Mouse (Mus musculus) left cerebral cortex, postnatal 10 days (tissue): ENCODE results near the gene Gm49450. TPM values are rescaled to one million over a fixed set of nuclear protein-coding genes. Genes with fewer than 3 reads are reported as not detected.

Experiments
- DNase-seq, 2 experiments: peaks; one replicate each; pipeline ENCODE4 v3.0.0; 2021 to 2022; ENCODE audit warnings: low spot score in 2 of 2, mixed read lengths in 1 of 2; ENCODE audit errors: extremely low spot score in 1 of 2
- intact Hi-C: fragments of 180-260 bp; cut with DNase I; formaldehyde crosslinking; loops from one replicate; pipeline ENCODE4 v1.15.1; 2025
- total RNA-seq, 2 experiments: library from RNA; stranded (reverse); gene quantifications; 2 replicates each; pipeline ENCODE4 v1.2.3; 2021

Gm49450 gene
- not detected for total RNA-seq

DNA sequence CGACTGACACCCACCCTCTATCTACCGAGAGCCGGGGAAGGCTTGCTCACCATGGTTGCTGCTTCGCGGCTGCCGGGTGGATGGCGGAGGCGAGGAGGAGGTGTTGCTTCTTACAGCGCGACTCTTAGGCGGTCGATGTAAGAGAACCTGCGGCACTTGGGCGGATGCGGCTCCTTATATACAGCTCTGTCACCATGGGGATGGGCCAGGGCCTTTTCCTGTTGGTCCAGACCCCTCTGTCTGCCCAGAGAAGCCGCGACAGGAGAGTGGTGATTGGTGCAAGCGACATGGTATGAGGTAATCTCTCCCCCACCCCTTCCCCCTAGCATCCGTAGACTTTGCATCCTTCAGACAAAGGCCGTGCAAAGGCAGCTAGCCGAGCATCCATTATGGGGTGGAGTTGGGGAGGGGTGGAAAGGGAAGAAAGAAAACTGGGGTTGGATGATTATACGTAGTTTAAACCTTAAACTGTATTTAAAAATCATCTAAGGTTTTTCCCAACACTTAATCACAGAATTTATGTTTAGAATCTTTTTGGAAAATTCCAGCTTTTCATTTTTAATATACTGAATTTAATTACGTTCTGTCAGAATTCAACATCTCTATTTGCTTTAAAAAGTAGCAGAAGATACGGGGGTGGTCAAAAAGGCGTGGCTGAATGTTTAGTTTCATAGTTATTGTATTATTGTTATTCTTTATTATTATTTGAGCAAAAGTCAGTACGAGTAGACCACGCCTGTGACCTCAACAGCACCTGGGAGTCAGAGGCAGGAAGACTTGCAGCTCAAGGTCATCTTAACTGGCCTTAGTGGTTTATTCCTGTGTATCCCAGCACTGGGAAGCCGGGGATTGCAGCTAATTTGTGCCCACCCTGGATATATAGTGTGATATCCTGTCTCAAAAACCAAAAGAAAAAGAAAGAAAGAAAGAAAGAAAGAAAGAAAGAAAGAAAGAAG is at the start of gene Gm49450, which contains the start of gene Tuba1a:
Gene Gm49450 (minus strand): TSS at position 151 of the 956 bp plus-strand sequence.
Gene Tuba1a (minus strand): TSS at position 303 of the 956 bp plus-strand sequence.
- intact Hi-C loops: loop anchor here (1.0 to 2.0 kb wide), 4 partner anchors 17 to 39 kb away; partner anchors contain the start of gene Tuba1b
- DNase-seq: peak; percentile 96 to 97

DNA sequence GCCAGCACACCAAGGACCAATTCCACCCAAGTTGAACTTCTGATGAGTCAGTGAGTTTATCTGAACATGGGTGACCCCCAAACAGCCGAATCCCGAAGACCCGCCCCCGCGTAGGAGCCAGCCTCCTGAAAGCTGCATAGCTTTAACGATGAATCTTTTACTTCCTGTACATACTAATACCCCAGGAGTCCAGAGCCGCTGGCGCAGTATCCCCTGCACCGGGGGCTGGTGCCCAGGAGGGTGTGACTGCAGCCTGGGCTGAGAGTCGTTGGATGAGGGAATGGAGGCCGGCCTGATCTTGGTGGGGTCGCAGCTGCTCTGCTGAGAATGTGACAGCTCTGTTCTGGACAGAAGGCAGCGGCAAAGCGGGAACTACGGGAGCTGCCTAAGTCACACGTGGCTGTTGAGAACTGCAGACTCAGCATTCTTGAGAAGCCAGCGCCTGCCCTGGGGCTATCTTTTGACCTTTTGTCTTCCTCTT is 48.1 kb upstream of the Gm49450 start:
- peak in 1 of 2 experiments; percentile 60 for DNase-seq
- intact Hi-C loops: no loop called here

DNA sequence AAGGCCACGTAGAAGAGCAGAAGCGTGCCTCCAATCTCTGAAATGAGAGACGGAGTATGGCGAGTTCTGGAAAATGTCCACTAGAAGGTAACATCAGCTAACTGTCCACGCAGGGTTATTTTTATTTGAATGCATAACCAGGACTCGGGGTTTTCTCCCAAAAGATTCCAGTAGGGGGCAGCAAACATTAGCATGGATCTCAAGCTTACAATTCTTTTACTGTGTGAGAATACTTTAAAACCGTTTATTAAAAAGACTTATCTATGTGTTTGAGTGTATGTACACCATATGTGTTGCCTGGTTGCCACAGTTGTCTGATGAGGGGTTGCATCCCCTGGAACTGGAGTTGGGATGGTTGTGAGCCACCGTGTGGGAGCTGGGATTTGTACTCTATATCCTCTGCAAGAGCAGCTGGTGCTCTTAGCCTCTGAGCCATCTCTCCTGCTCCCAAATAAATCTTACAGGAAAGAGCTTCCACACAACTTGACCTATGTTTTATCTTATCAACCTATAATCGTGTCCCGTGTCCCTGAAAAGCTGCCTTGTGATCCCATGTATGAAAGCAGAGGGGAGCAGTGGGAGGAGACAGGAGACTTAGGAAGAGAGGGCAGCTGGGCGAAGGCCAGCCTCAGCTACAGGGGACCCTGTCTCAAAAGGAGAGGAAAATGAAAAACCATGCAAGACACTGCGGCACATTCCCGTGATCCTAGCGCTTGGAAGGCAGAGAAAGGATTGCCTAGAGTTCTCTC is 47.4 kb upstream of the Gm49450 start:
- DNase-seq: peak in 1 of 2 experiments; percentile 51
- intact Hi-C loops: no loop called here

DNA sequence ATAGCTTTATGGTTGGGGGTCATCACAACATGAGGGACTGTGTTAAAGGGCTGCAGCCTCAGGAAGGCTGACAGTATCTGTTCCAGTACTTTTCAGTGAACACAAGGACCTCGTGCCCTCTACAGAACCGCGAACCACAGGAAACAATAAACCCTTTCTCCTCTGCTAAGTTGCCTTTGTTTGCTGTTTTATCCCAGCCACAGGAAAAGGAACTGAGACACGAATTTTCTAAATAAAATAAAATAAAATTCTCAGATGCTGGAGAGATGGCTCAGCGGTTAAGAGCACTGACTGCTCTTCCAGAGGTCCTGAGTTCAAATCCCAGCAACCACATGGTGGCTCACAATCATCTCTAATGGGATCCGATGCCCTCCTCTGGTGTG is 45.4 kb upstream of the Gm49450 start:
- intact Hi-C loops: loop anchor here (5.0 kb wide), 1 partner anchor 106 kb away; the partner anchor contains the start of gene Rhebl1
- peak in 1 of 2 experiments; percentile 11 for DNase-seq

DNA sequence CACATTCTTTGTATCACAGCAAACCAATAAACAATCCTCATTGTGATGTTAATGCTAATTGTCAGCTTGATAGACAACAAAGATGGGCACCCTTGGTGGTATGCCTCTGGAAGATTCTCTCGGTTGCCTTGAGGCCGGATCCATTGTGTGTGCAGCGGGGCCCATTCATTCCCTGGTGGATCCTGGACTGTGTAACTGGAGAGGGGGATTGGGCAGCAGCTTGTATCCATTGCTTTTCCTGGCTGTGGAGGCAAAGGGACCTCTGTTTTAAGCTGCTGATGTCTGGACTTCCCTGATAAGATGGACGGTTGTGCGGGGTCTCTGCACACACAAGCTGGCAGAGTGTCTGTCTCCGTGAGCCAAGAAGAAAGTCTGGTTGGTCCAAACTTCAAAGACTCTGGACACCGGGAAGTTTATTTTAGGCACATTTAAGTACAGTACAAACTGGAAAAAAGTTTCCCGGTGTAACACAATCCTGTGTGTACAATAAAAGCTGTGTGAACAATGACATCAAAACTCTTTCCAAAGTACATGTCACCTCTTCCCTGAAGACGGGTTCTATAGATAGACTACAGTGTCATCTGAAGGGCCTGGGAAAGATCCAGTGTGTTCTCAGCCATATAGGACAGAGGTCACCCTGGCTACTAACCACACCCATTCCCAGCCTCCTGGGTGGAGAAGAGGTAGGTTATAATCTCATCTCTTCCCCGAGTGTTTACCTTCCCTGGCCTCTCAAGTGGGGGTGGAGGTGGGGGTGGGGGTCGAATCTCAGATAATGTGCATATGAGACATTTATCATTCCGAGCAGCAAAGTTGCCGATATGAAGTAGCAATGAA is 44.8 kb upstream of the Gm49450 start:
- DNase-seq: peak in 1 of 2 experiments; percentile 17
- intact Hi-C loops: loop anchor here (5.0 kb wide), 1 partner anchor 106 kb away; the partner anchor contains the start of gene Rhebl1

DNA sequence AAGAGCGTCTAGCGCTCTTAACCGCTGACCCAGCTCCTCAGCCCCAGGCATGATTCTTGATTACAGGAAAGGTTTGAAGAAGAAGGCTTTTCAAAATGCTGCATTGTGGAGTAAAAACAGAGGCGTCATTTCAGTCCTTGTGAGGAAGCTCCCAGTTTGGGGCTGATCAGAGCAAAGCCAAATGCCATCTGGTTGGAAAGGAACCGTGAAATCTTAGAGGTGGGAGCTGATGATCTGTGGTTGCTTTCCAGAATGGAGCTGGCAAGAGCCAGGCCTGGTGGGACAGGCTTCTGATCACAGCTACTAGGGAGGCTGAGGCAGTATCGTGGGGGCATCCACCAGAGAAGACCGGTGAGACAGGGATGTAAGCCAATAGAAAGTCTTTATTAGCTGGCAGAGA is 43.5 kb upstream of the Gm49450 start:
- no peak for DNase-seq
- intact Hi-C loops: loop anchor here (5.0 kb wide), 1 partner anchor 105 kb away; the partner anchor contains the start of gene Rhebl1

DNA sequence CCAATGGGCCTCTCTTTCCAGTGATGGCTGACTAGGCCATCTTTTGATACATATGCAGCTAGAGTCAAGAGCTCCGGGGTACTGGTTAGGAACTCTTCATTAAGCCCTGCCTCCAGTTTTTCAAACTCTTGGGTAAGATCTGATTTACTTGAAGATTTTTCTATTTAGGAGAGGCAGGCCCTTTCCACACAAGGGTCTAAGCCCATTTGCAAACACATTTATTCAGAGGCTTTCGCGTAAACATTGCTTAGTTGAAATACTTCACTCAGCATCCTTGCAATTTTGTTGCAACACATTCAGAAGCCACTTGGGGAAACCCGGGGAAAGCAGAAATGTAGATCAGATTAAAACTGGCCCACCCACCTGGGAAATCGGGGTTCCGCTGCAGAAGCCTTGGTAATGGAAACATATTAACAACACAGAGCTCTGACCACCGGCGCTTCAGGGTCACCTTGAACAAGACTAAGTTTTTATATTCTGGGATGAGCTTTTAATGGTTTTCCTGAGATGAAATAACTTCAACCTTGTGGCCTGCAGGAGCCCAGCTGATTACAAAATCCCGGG is 41.7 kb upstream of the Gm49450 start:
- no peak for DNase-seq

DNA sequence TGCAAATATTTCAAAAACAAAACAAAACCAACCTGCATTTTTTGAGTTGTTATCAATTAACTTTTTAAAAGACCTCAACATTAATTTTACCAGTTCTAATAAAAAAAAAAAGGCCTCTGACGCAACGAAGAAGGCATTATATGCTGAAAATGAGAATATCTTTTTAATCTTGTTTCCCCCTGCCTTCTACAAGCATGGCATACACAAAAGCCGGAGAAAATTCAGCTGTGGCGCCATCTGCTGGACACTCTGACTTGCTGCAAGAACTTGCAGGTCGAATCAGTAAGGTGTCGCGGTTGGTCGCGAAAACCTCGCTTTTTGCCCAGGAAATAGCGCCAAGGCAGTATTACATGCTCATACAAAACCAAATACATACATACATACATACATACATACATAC is 40.5 kb upstream of the Gm49450 start:
- intact Hi-C loops: no loop called here

More for the DNA sequence above, 41.7 kb upstream of the Gm49450 start:
- intact Hi-C loops: loop anchor here (5.0 kb wide), 1 partner anchor 103 kb away; the partner anchor contains the start of gene Rhebl1

DNA sequence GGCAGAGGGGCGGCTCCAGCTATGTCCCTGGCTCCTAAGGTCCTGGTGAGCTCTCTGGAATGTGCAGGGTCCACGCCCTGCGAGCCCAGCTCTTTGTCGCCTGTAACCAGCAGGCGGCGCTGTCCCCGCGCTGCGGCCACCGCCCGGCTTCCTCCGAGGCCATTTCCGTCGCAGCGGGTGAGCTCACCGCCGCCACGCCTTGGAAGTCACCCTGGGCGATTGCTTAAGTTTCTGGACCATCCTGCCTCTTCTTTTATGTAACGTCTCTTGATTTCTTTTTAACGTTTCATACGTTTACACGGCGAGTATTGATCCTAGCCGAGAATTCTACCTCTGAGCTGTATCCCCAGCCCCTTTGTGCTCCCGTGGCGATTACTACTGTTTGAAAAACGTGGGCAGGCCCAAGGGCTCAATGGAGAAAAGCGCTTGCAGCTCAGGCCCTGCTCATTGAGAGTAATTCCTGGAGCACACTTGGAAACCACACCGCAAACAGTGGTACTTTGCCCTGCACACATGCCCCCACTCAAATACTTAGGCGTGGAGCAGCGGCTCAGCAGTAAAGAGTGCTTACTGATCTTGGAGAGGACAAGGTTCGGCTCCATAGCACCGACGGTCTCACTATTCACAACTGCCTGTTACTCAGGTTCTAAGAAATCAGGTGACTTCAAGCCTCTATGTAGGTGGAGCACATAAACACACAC is 39.9 kb upstream of the Gm49450 start:
- intact Hi-C loops: no loop called here
- peak; percentile 91 to 96 for DNase-seq

More for the DNA sequence above, 40.5 kb upstream of the Gm49450 start:
- DNase-seq: peak; percentile 87 to 91

DNA sequence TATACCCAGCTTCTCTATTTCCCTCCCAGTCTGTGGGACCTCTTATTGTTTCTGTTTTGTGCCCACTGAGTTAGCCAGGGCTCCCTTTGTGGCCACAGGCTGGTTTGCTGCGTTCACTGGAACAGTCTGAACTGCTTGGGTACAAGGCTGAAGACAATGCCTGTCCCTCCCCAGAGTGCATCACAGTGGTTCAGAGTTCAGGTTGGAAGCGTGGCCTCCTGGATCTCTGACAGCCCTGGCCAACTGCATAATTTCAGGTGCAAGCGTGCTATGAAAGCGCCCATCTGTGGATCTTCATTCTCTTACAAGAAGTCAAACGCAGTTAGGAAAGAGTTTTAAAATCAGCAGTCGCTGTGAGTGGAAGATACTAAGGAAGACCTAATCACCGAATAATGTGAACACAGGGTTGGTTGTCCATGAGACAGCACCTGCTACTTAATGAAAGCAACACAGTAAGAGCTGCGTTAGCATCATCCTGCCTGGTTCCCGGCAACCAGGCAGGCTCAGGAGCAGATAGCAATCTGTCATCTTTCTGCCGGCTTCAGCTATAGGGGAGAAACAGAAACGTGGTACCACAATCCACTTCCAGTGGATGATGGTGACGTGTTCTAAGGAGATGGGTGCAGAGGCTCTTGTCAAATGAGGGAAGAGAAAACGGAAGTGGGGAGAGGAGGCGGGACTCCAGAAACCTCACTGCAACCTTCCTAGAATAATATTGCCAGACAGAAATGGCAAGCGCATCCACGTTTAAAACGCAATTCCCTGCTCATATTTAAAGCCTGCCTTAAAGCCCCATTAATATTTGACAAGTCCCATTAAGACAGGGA is 38.9 kb upstream of the Gm49450 start:
- intact Hi-C loops: loop anchor here (1.0 kb wide), 2 partner anchors 39 to 58 kb away; partner anchors contain the start of genes Gm49450, Tuba1a and Tuba1b
- peak; percentile 62 to 87 for DNase-seq

DNA sequence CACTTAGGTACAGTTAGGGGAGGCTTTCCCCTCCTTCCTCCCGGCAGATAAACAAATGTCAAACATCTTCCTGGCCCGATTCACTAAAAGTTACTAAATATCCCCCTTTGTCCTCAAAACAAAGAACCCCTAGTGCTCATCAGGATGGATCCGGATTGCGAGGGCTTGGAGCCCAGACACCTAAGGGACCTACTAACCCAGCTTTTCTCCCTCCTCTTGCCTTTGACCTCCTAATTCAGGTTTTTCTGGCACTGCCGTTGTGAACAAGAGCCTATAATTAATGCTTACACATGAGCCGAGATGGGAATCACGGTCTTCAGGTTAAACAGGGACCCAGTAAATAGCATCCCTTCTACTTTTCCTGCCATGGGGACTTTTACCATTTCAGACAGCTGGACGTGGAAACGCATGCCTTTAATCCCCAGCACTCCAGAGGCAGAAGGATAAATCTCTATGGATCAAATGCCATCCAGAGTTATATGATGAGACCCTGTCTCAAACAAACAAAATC is 38.2 kb upstream of the Gm49450 start:
- intact Hi-C loops: loop anchor here (1.0 kb wide), 2 partner anchors 38 to 57 kb away; partner anchors contain the start of genes Gm49450, Tuba1a and Tuba1b
- no peak for DNase-seq

DNA sequence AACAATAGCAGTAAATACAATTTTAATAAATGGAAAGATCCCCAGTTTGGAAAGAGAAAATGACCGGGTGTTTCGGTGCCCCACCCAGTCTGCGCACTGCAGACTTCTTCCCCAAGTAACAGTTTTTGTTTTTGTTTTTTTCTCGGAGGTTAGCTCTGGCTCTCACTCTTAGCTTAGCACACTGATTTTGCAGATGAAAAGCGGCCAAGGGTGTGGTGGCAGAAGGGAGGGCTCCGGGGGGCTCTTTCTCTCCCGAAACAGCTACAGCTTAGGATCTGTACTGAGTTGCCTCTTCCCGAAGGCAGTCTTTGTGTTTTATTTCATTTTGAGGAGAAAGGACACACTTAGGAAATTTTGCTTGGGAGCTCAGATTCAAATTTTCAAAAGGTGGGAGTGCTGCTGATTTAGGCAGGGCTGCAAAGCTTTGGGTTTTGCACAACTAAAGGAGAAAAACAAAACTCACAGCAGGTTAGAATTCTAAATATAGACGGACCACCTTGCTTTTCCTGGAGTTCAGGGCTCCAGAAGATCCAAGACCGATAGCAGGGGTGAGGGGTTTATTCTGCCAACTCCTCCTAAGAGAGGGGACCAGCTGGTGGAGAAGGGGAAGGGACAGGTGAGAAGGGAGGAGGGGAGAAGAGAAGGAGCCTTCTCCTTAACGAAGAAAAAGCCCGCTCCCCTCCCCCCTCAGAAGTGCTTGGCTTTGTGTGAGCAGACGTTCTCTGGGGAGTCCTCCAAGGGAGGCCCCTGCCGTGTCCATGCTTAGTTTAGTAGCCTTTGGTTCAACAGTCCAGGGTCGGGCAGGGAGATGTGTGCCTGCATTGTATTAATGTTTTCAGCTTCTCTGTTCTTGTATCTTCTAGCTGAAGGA is 37.6 kb upstream of the Gm49450 start:
- intact Hi-C loops: no loop called here

DNA sequence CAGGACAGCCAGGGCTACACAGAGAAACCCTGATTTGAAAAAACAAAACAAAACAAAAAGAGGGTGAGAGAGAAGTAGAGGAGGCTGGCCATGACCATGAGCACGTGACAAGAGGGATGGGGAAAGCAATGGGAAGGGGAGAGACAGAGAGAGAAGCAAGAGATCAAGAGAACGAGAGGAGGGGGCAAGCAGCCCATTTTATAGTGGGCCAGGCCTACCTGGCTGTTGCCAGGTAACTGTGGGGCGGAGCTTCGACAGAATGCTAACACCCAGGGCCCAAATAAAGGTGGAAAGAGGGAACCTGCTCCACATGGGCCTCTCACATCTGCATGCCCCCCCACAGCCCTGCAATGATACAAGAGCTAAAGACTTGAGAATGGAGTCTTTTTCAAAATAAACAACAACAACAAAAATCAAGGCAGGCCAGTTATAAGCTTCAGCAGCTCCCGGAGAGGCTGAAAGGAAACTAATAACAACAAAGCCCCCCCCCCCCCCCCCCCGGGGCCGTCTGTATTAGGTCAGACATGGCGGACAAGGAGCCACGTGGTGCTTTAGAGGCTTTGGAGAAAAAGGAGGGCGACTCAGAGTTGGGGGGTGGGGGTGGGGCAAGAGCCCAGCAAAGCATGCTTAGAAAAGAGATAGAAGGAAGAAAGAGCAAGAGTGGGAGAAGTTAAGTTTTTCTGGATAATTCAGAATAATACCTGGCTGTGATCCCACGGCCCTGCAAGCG is 36.5 kb upstream of the Gm49450 start:
- intact Hi-C loops: no loop called here
- no peak for DNase-seq

More for the DNA sequence above, 37.6 kb upstream of the Gm49450 start:
- DNase-seq: peak in 1 of 2 experiments; percentile 70

DNA sequence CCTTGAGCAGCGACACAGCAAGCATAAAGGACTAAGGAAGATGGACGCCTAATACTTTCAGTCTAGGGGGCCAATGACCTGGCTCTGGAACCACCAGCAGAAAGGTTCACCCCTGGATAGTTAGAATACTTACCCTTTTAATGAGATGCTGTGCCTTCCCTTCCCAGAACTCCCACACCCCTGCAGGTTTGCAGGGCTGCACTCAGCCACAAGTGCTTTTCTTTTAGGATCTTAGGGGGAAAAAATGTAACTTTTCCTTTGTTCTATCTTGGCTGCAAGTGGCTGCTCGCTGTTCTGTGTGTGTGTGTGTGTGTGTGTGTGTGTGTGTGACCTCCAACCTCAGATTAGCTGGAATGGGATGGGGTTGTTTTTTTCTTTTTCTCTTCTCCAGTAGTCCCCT is 35.4 kb upstream of the Gm49450 start:
- DNase-seq: no peak
- intact Hi-C loops: no loop called here
